Mouse (Mus musculus): ENCODE measurements around the gene Zswim3. TPM values are rescaled to one million over a fixed set of nuclear protein-coding genes. Genes with fewer than 3 reads are reported as not detected.
A peak's percentile ranks its signal among the peaks of the same experiment; 100 is the strongest.

Zswim3 gene
- polyA plus RNA-seq, 1 experiment, result 2.6 TPM

DNA sequence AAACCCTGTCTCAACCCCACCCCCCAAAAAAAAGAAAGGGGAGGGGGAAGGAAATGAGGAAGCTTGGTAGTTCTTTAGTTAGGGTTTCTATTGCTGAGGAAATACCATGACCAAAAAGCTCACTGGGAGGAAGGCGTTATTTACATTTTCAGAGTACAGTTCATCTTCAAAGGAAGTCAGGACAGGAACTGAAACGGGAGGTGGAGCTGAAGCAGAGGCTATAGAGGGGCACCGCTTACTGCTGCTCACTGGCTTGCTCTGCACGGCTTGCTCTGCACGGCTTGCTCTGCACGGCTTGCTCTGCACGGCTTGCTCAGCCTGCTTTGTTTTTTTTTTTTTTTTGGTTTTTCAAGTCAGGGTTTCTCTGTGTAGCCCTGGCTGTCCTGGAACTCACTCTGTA lies 63.6 kb downstream of the Zswim3 start:
- Histone ChIP-seq H3K4me1 (ENCODE audit: control insufficient read depth, insufficient read depth, insufficient read length, low read length) (peaks cover 9% of the 10 kb centered on the region; the same call in 1 of the 2 replicates), H3K27me3 (ENCODE audit: control insufficient read depth, insufficient read depth, low read length) (no peaks in the 10 kb centered on the region), H3K36me3 (ENCODE audit: control insufficient read depth, insufficient read depth, low read length) (no peaks in the 10 kb centered on the region), H3K27ac (ENCODE audit: insufficient read depth, low read depth, low read length) (peak overlapping the region; percentile 60), H3K4me3 (ENCODE audit: low read depth, low read length) (no peak overlapping the region)
- TF ChIP-seq CTCF (IDR thresholded peaks at IDR 0.05; ENCODE audit: extremely low read depth, insufficient read length, insufficient replicate concordance, low read depth, low read length), result no peak
- no peak for TF ChIP-seq POLR2A (IDR thresholded peaks at IDR 0.05; ENCODE audit: low read depth, low read length)
- WGBS, result 60% methylated on average over 7 of the region's 7 CpGs

Other genes with a start within 250 kb of the Zswim3 start
- gene Wfdc2, start 242.7 kb upstream of the Zswim3 start, polyA plus RNA-seq (2012; rRNA removed), result 3.2 and 40.1 TPM in 2 replicates
- gene Spint3, start 231.6 kb upstream of the Zswim3 start, polyA plus RNA-seq (2012; rRNA removed), result not detected in 2 replicates
- gene Wfdc6a, start 219.7 kb upstream of the Zswim3 start, polyA plus RNA-seq (2012; rRNA removed), result not detected in 2 replicates
- gene Eppin, start 211.5 kb upstream of the Zswim3 start, polyA plus RNA-seq (2012; rRNA removed), result not detected in 2 replicates
- not detected in 2 replicates for gene Wfdc6b, start 191.6 kb upstream of the Zswim3 start, polyA plus RNA-seq (2012; rRNA removed)
- 0.05 TPM in 1 of 2 replicates, not detected in the other for gene Wfdc8, start 191.5 kb upstream of the Zswim3 start, polyA plus RNA-seq (2012; rRNA removed)
- not detected in 2 replicates for gene Wfdc16, start 166.3 kb upstream of the Zswim3 start, polyA plus RNA-seq (2012; rRNA removed)
- gene Wfdc10, start 149.1 kb upstream of the Zswim3 start, polyA plus RNA-seq (2012; rRNA removed), result 1.8 TPM in 1 of 2 replicates, not detected in the other
- gene Wfdc9, start 148.5 kb upstream of the Zswim3 start, polyA plus RNA-seq (2012; rRNA removed), result not detected in 2 replicates
- not detected in 2 replicates for gene Wfdc11, start 131.0 kb upstream of the Zswim3 start, polyA plus RNA-seq (2012; rRNA removed)
- not detected in 2 replicates for gene Wfdc13, start 120.0 kb upstream of the Zswim3 start, polyA plus RNA-seq (2012; rRNA removed)
- not detected in 2 replicates for gene Spint4, start 106.6 kb upstream of the Zswim3 start, polyA plus RNA-seq (2012; rRNA removed)
- not detected in 2 replicates for gene Spint5, start 89.8 kb upstream of the Zswim3 start, polyA plus RNA-seq (2012; rRNA removed)
- 0.06 and 0.75 TPM in 2 replicates for gene Wfdc3, start 59.2 kb upstream of the Zswim3 start, polyA plus RNA-seq (2012; rRNA removed)
- gene Dnttip1, start 59.1 kb upstream of the Zswim3 start, polyA plus RNA-seq (2012; rRNA removed), result 20.9 and 37.8 TPM in 2 replicates
- gene Ube2c, start 35.2 kb upstream of the Zswim3 start, polyA plus RNA-seq (2012; rRNA removed), result 39.1 and 91.2 TPM in 2 replicates
- gene Tnnc2, start 25.1 kb upstream of the Zswim3 start, polyA plus RNA-seq (2012; rRNA removed), result not detected in 2 replicates
- gene Snx21, start 19.3 kb upstream of the Zswim3 start, polyA plus RNA-seq (2012; rRNA removed), result 9.7 and 19.2 TPM in 2 replicates
- 76.9 and 102 TPM in 2 replicates for gene Acot8, start 216 bp upstream of the Zswim3 start, polyA plus RNA-seq (2012; rRNA removed)
- 4.8 and 8.1 TPM in 2 replicates for gene Zswim1, start 17.6 kb downstream of the Zswim3 start, polyA plus RNA-seq (2012; rRNA removed)
- gene Spata25, start 23.4 kb downstream of the Zswim3 start, polyA plus RNA-seq (2012; rRNA removed), result not detected in 2 replicates
- gene Ctsa, start 27.8 kb downstream of the Zswim3 start, polyA plus RNA-seq (2012; rRNA removed), result 156 and 235 TPM in 2 replicates
- gene Neurl2, start 28.4 kb downstream of the Zswim3 start, polyA plus RNA-seq (2012; rRNA removed), result 1.7 and 3.1 TPM in 2 replicates
- 20.9 and 34.2 TPM in 2 replicates for gene Pltp, start 52.6 kb downstream of the Zswim3 start, polyA plus RNA-seq (2012; rRNA removed)
- gene Pcif1, start 74.2 kb downstream of the Zswim3 start, polyA plus RNA-seq (2012; rRNA removed), result 22.8 and 30.3 TPM in 2 replicates
- gene Zfp335, start 106.7 kb downstream of the Zswim3 start, polyA plus RNA-seq (2012; rRNA removed), result 19.1 and 34.1 TPM in 2 replicates
- 11.1 and 12.1 TPM in 2 replicates for gene Mmp9, start 135.7 kb downstream of the Zswim3 start, polyA plus RNA-seq (2012; rRNA removed)
- 0.57 and 0.60 TPM in 2 replicates for gene Slc12a5, start 155.7 kb downstream of the Zswim3 start, polyA plus RNA-seq (2012; rRNA removed)
- gene Ncoa5, start 229.8 kb downstream of the Zswim3 start, polyA plus RNA-seq (2012; rRNA removed), result 8.6 and 16.5 TPM in 2 replicates

Measured in small intestine, adult 2 months (tissue).